Mouse (Mus musculus): Measurements from ENCODE around the gene Nrbp1.

DNA sequence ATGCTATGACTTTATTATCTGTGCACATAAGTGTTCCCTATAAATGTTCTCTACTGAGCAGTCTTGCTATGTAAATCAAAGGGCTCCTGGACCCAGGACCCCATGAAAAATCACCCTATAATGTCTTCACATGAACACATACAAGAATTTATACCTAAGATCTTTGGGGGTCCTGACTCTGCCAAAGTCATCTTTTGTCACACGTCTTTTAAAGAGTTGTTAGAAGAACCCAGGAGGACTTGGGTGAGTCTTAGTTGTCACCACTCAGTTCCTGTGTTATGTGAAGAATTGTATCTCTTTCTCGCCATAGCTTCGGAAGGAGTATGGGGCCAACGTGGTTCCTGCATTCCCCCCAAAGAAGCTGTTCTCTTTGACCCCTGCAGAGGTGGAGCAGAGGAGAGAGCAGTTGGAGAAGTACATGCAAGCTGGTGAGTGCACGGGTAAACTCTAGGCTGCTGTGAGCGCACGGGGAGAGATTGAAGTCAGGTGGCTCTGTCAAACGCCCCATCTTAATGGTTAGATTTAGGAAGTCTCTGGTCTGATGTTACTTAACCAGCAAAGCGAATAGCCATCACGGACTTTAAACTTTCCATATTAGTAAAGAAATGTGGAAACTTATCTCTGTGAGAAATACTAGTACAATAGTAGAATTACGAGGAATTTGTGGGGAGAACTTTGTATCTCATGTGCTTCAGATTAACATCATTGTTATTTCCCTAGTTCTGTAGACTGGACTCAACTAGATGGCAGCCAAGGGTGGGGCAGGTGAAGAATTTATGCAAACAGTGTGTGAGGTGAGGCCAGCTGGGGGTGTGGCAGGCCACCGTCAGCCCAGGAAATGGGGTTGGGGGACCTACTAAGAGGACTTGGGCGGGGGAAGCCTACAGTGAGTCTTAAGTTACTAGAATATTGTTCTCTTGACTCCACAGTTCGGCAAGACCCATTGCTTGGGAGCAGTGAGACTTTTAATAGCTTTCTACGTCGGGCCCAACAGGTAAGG lies 45.9 kb upstream of the Nrbp1 start:
- TF ChIP-seq CTCF (IDR thresholded peaks at IDR 0.05; ENCODE audit: low read depth, low read length) (no peak), POLR2A (IDR thresholded peaks at IDR 0.05; ENCODE audit: borderline replicate concordance, low read depth, low read length) (no peak)
